In the genomic region with DNA sequence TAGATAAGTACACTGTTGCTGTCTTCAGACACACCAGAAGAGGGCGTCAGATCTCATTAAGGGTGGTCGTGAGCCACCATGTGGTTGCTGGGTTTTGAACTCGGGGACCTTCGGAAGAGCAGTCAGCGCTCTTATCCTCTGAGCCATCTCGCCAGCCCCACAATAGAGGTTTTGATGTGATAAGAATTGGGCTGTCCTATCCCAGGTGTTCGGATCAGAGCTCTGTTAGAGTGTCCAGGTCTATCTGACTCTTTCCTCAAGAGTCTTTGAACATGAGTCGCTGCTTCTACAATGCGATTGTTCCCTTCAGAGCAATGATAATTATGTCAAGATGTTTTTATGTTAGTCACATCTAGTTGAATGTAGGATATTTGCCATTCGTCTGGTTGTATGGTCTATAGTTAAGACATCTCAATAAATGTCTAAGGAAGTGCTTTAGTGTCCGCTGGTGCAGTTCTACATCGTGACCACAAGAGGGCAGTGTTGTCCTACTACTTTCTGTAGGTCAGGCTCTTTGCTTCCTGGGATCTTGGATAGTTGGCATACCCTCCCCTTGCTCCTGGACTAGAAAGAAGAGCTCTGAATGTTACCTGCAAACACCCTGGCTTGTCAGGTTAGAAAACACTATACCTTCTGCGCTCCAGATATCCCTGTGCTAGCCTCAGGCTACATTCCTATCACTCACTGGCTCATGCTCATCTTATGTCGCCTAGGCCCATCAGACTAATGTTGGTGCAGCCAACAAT, we compare ENCODE assay signal across 10 mouse cellular contexts. TPM values are rescaled to one million over a fixed set of nuclear protein-coding genes. Genes with fewer than 3 reads are reported as not detected.
DNase-seq lines count a peak whose midpoint lies in the region; ATAC-seq and TF ChIP-seq lines count a peak whose summit lies in the region.
"Had no signal": no experiment of that assay in that cellular context is flagged by ENCODE, and none has a peak within 500 bp of the region (broad histone marks: within the 10 kb centered on the region; RNA-seq: fewer than 3 reads in every experiment).

No protein-coding gene starts in this region.

- no peaks in the 10 kb centered on the region for H3K9me3 ChIP-seq in ES-E14 (ENCODE audit: control insufficient read depth, insufficient read depth, low read depth, low read length)
- H3K9me3 ChIP-seq in hindbrain, embryonic 12.5 days (replicated peaks): no peaks in the 10 kb centered on the region
- H3K9me3 ChIP-seq in lung, embryonic 16.5 days (ENCODE audit: control insufficient read depth, low read length): no peaks in the 10 kb centered on the region
- H3K9me3 ChIP-seq: embryonic facial prominence, embryonic 13.5 days; lung, embryonic 15.5 days had no signal

- in situ Hi-C loops in ES-E14 (cut with MboI; ENCODE audit: low sequenced_read_pairs in 2 of 2, unreplicated experiment in 2 of 2): loop anchor here in 1 of 2 experiments (5.0 kb wide), 1 partner anchor 113 kb away; no protein-coding TSS in a partner anchor

- no peaks in the 10 kb centered on the region for H3K27me3 ChIP-seq in hindbrain, embryonic 12.5 days
- H3K27me3 ChIP-seq in lung, embryonic 16.5 days (ENCODE audit: control insufficient read depth, insufficient read depth, low read depth, low read length): no peaks in the 10 kb centered on the region; the same call in 1 of the 2 replicates
- H3K27me3 ChIP-seq: embryonic facial prominence, embryonic 13.5 days; lung, embryonic 15.5 days had no signal

- H3K4me2 ChIP-seq in hindbrain, embryonic 12.5 days (replicated peaks): no peak overlapping the region
- no peak overlapping the region for H3K4me2 ChIP-seq in lung, embryonic 16.5 days (ENCODE audit: low read depth, low read length)
- H3K4me2 ChIP-seq: embryonic facial prominence, embryonic 13.5 days; lung, embryonic 15.5 days had no signal

- ATAC-seq in hindbrain, embryonic 12.5 days (ENCODE audit: low FRiP score): peak; percentile 56; the same call in 1 of the 2 replicates
- ATAC-seq in lung, embryonic 16.5 days (ENCODE audit: low read depth): 0 out of 2 replicates have a peak, but pooled peaks have one; percentile 26

- H3K4me1 ChIP-seq in ES-E14 (ENCODE audit: control insufficient read depth in 2 of 2, insufficient read depth in 2 of 2, low read length in 2 of 2, poor library complexity in 1 of 2): no peaks in the 10 kb centered on the region
- no peaks in the 10 kb centered on the region for H3K4me1 ChIP-seq in hindbrain, embryonic 12.5 days
- no peaks in the 10 kb centered on the region for H3K4me1 ChIP-seq in lung, embryonic 16.5 days (replicated peaks; ENCODE audit: control insufficient read depth, insufficient read depth, low read length)
- H3K4me1 ChIP-seq: embryonic facial prominence, embryonic 13.5 days; lung, embryonic 15.5 days had no signal

- 41% methylated on average over 14 of the region's 14 CpGs for WGBS in hindbrain, embryonic 12.5 days
- WGBS in lung, embryonic 16.5 days: 34% methylated on average over 14 of the region's 14 CpGs

- H3K36me3 ChIP-seq in ES-E14 (ENCODE audit: control insufficient read depth, insufficient read depth, low read length, poor library complexity, severe bottlenecking): no peaks in the 10 kb centered on the region
- no peaks in the 10 kb centered on the region for H3K36me3 ChIP-seq in hindbrain, embryonic 12.5 days
- H3K36me3 ChIP-seq in lung, embryonic 16.5 days (ENCODE audit: control insufficient read depth, insufficient read depth, low read length): no peaks in the 10 kb centered on the region
- H3K36me3 ChIP-seq: embryonic facial prominence, embryonic 13.5 days; lung, embryonic 15.5 days had no signal

- no peak overlapping the region for H3K9ac ChIP-seq in ES-E14 (ENCODE audit: insufficient read depth, low read depth, low read length, poor library complexity, severe bottlenecking)
- H3K9ac ChIP-seq in hindbrain, embryonic 12.5 days: no peak overlapping the region
- H3K9ac ChIP-seq in lung, embryonic 16.5 days (ENCODE audit: low read length): no peak overlapping the region
- H3K9ac ChIP-seq: embryonic facial prominence, embryonic 13.5 days; lung, embryonic 15.5 days had no signal

- H3K4me3 ChIP-seq in ES-E14 (ENCODE audit: insufficient read depth in 1 of 2, low read depth in 1 of 2, low read length in 2 of 2, poor library complexity in 1 of 2, severe bottlenecking in 1 of 2): no peak overlapping the region
- H3K4me3 ChIP-seq in hindbrain, embryonic 12.5 days: no peak overlapping the region
- H3K4me3 ChIP-seq in lung, embryonic 16.5 days (ENCODE audit: low read length): no peak overlapping the region
- H3K4me3 ChIP-seq: embryonic facial prominence, embryonic 13.5 days; lung, embryonic 15.5 days had no signal

- no peak overlapping the region for H3K27ac ChIP-seq in ES-E14 (ENCODE audit: insufficient read depth, low read depth, low read length, poor library complexity, severe bottlenecking)
- no peak overlapping the region for H3K27ac ChIP-seq in hindbrain, embryonic 12.5 days
- no peak overlapping the region for H3K27ac ChIP-seq in lung, embryonic 16.5 days (ENCODE audit: low read length)
- H3K27ac ChIP-seq: embryonic facial prominence, embryonic 13.5 days; lung, embryonic 15.5 days had no signal

- peak; percentile 38 for DNase-seq in layer of hippocampus, adult 11-12 months (ENCODE audit: low spot score)
- DNase-seq in layer of hippocampus, adult 9-10 months (ENCODE audit: low spot score): no peak
- DNase-seq in ES-E14 (ENCODE audit: low read depth, low spot score): peak; percentile 60
- peak; percentile 66 to 80 for DNase-seq in cerebellum, postnatal 10 days
- peak; percentile 76 for DNase-seq in retina, postnatal 1 day
- DNase-seq in layer of hippocampus, adult 9-11 months: no peak

TF ChIP-seq in ES-E14, 5 proteins besides CTCF, POLR2A, EP300 and RAD21:
- no peak for TF ChIP-seq CHD2 (IDR thresholded peaks at IDR 0.05; ENCODE audit: low read depth, low read length)
- no peak for TF ChIP-seq HCFC1 (IDR thresholded peaks at IDR 0.05; ENCODE audit: borderline replicate concordance, insufficient read depth, low read length)
- peak; percentile 93 for TF ChIP-seq ZC3H11A (IDR thresholded peaks at IDR 0.05; ENCODE audit: borderline replicate concordance, low read depth, low read length)
- TF ChIP-seq ZNF384 (IDR thresholded peaks at IDR 0.05; ENCODE audit: low read depth, low read length): no peak
- TF ChIP-seq MAFK (IDR thresholded peaks at IDR 0.05; ENCODE audit: insufficient read depth, low read depth, low read length): no peak

RNA-seq across cellular contexts. Expression of a gene that starts 3.8 kb away (rescaled TPM):
- not detected in 2 replicates for total RNA-seq in ES-E14 (2012; rRNA removed)
- polyA plus RNA-seq in hindbrain, embryonic 12.5 days (2016; fragmentation: Nextera tagmentation; extraction: Ambion mirVana): not detected in 2 replicates
- not detected in 2 replicates for polyA plus RNA-seq in lung, embryonic 16.5 days (2015; fragmentation: Nextera tagmentation; extraction: Ambion mirVana)
- polyA plus RNA-seq: embryonic facial prominence, embryonic 13.5 days; lung, embryonic 15.5 days had no signal

RNA-seq across cellular contexts. Expression of a gene that starts 8.4 kb away (rescaled TPM):
- total RNA-seq in ES-E14 (2012; rRNA removed): 0.63 and 1.0 TPM in 2 replicates
- 1.4 and 3.1 TPM in 2 replicates for polyA plus RNA-seq in hindbrain, embryonic 12.5 days (2016; fragmentation: Nextera tagmentation; extraction: Ambion mirVana)
- polyA plus RNA-seq in lung, embryonic 16.5 days (2015; fragmentation: Nextera tagmentation; extraction: Ambion mirVana): 1.9 and 2.0 TPM in 2 replicates

RNA-seq across cellular contexts. Expression of a gene that starts 13.8 kb away (rescaled TPM):
- total RNA-seq in ES-E14 (2012; rRNA removed): not detected in 2 replicates
- polyA plus RNA-seq in hindbrain, embryonic 12.5 days (2016; fragmentation: Nextera tagmentation; extraction: Ambion mirVana): not detected in 2 replicates
- not detected in 2 replicates for polyA plus RNA-seq in lung, embryonic 16.5 days (2015; fragmentation: Nextera tagmentation; extraction: Ambion mirVana)
- polyA plus RNA-seq: embryonic facial prominence, embryonic 13.5 days; lung, embryonic 15.5 days had no signal

RNA-seq across cellular contexts. Expression of a gene that starts 23.8 kb away (rescaled TPM):
- 6.1 and 6.3 TPM in 2 replicates for total RNA-seq in ES-E14 (2012; rRNA removed)
- 35.0 and 37.3 TPM in 2 replicates for polyA plus RNA-seq in hindbrain, embryonic 12.5 days (2016; fragmentation: Nextera tagmentation; extraction: Ambion mirVana)
- 11.1 and 11.4 TPM in 2 replicates for polyA plus RNA-seq in lung, embryonic 16.5 days (2015; fragmentation: Nextera tagmentation; extraction: Ambion mirVana)

RNA-seq across cellular contexts. Expression of a gene that starts 26.5 kb away (rescaled TPM):
- not detected in 2 replicates for total RNA-seq in ES-E14 (2012; rRNA removed)
- polyA plus RNA-seq in hindbrain, embryonic 12.5 days (2016; fragmentation: Nextera tagmentation; extraction: Ambion mirVana): not detected in 2 replicates
- polyA plus RNA-seq in lung, embryonic 16.5 days (2015; fragmentation: Nextera tagmentation; extraction: Ambion mirVana): not detected in 2 replicates
- polyA plus RNA-seq: embryonic facial prominence, embryonic 13.5 days; lung, embryonic 15.5 days had no signal

Comparison
In these comparisons a context has a peak if more than half of its experiments do, and no peak if none do; other contexts are left out.
1. DNase-seq: peak in layer of hippocampus, adult 11-12 months (single experiment), ES-E14 (single experiment), cerebellum, postnatal 10 days (2 of 2) and retina, postnatal 1 day (single experiment); none in layer of hippocampus, adult 9-10 months (single experiment) and layer of hippocampus, adult 9-11 months (single experiment).